Mouse (Mus musculus): ENCODE measurements around the gene Slc24a4. TPM values are rescaled to one million over a fixed set of nuclear protein-coding genes. Genes with fewer than 3 reads are reported as not detected.
"Not testable (repeated sequence)": the region's sequence is repeated elsewhere in the genome, so short reads cannot be mapped to it uniquely, and the experiment has no call there.

Gene Slc24a4
- polyA plus RNA-seq, 1 experiment: not detected

DNA sequence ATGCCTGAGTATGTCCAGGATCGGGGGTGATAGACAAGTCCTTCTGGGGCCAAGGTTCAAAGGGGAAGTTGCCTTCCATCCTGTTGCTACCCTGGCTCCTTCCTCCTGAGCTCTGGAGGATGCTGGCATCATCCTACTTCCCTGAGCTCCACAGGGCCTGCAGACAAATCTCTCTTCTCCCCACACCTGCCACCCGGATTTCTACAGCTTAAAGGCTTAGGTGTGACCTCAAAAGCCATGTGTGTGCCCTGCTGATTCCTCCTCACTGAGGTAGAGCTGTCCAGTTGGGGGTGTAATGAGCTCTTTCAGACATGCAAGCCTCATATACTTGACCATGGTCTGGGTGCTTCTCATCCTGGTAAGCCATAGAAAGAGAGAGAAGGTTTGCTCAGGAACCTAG is 82.3 kb downstream of the Slc24a4 start:
- no peak for TF ChIP-seq POLR2A (IDR thresholded peaks at IDR 0.05; ENCODE audit: insufficient read depth, low read length)
- no peak for TF ChIP-seq EP300 (IDR thresholded peaks at IDR 0.05; ENCODE audit: insufficient read depth, low read depth, low read length)
- no peak for TF ChIP-seq CTCF (IDR thresholded peaks at IDR 0.05; ENCODE audit: low read depth, low read length)
- H3K4me1 ChIP-seq (ENCODE audit: control insufficient read depth, insufficient read depth, low read length): no peaks in the 10 kb centered on the region

GRCm38 (mm10) chr12:102223404-102223803 is 94.9 kb downstream of the Slc24a4 start:
- no peak overlapping the region for H3K9ac ChIP-seq (ENCODE audit: low read depth, poor library complexity, severe bottlenecking)
- no peaks in the 10 kb centered on the region for H3K36me3 ChIP-seq (ENCODE audit: control insufficient read depth, insufficient read depth, low read length, poor library complexity, severe bottlenecking)
- no peaks in the 10 kb centered on the region for H3K9me3 ChIP-seq (replicated peaks; ENCODE audit: control insufficient read depth, insufficient read depth, low read length, poor library complexity, severe bottlenecking)
- TF ChIP-seq CTCF (IDR thresholded peaks at IDR 0.05; ENCODE audit: low read depth, low read length) (no peak), EP300 (IDR thresholded peaks at IDR 0.05; ENCODE audit: insufficient read depth, low read depth, low read length) (no peak), POLR2A (IDR thresholded peaks at IDR 0.05; ENCODE audit: insufficient read depth, low read length) (no peak)
- H3K27ac ChIP-seq (ENCODE audit: insufficient read depth, low read length): no peak overlapping the region
- no peaks in the 10 kb centered on the region for H3K27me3 ChIP-seq (ENCODE audit: control insufficient read depth, insufficient read depth, low read length, poor library complexity, severe bottlenecking)
- H3K4me1 ChIP-seq (ENCODE audit: control insufficient read depth, insufficient read depth, low read length): no peaks in the 10 kb centered on the region
- no peak overlapping the region for H3K4me3 ChIP-seq (ENCODE audit: low read depth, low read length)

More for the DNA sequence above, 82.3 kb downstream of the Slc24a4 start:
- H3K36me3 ChIP-seq (ENCODE audit: control insufficient read depth, insufficient read depth, low read length, poor library complexity, severe bottlenecking): no peaks in the 10 kb centered on the region
- H3K4me3 ChIP-seq (ENCODE audit: low read depth, low read length): no peak overlapping the region
- no peak overlapping the region for H3K27ac ChIP-seq (ENCODE audit: insufficient read depth, low read length)
- H3K27me3 ChIP-seq (ENCODE audit: control insufficient read depth, insufficient read depth, low read length, poor library complexity, severe bottlenecking): 0 out of 2 replicates have a peak, but pooled peaks cover 2% of the 10 kb centered on the region
- H3K9me3 ChIP-seq (replicated peaks; ENCODE audit: control insufficient read depth, insufficient read depth, low read length, poor library complexity, severe bottlenecking): no peaks in the 10 kb centered on the region
- no peak overlapping the region for H3K9ac ChIP-seq (ENCODE audit: low read depth, poor library complexity, severe bottlenecking)

DNA sequence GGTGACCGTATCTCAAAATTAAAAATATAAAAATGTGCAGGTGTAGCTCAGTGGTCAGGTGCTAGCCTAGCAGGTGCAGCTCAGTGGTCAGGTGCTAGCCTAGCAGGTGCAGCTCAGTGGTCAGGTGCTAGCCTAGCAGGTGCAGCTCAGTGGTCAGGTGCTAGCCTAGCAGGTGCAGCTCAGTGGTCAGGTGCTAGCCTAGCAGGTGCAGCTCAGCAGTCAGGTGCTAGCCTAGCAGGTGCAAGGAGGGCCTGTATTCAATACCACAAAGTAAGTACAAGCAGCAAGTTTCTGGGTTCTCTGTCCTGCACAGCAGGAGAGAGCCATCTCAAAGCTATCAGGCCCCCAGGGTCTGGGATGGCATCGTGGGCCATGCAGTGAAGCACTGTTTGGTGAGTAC is 95.6 kb downstream of the Slc24a4 start:
- H3K36me3 ChIP-seq (ENCODE audit: control insufficient read depth, insufficient read depth, low read length, poor library complexity, severe bottlenecking); H3K9ac ChIP-seq (ENCODE audit: low read depth, poor library complexity, severe bottlenecking); H3K4me1 ChIP-seq (ENCODE audit: control insufficient read depth, insufficient read depth, low read length); H3K27ac ChIP-seq (ENCODE audit: insufficient read depth, low read length); H3K27me3 ChIP-seq (ENCODE audit: control insufficient read depth, insufficient read depth, low read length, poor library complexity, severe bottlenecking); H3K9me3 ChIP-seq (replicated peaks; ENCODE audit: control insufficient read depth, insufficient read depth, low read length, poor library complexity, severe bottlenecking); H3K4me3 ChIP-seq (ENCODE audit: low read depth, low read length): not testable (repeated sequence)

DNA sequence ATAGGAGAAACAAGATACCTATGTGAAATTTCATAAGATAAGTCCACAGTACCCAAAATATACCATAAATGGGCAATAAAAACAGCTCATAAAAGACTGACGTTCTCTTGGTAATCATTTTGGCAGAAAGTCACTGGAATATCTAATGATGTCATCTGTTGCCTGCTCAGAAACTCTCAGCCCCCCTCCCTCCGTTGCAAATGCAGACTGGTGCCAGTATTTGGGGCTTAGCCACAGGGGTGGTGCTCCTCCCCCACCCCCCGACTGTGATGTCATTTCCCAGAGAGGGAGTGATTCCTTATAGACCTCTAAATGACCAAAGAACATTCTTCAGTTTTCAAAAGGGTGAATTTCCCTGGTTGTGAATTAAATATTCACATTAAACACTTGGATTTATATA is 96.6 kb downstream of the Slc24a4 start:
- Histone ChIP-seq H3K4me3 (ENCODE audit: low read depth, low read length) (no peak overlapping the region), H3K9ac (ENCODE audit: low read depth, poor library complexity, severe bottlenecking) (no peak overlapping the region), H3K36me3 (ENCODE audit: control insufficient read depth, insufficient read depth, low read length, poor library complexity, severe bottlenecking) (no peaks in the 10 kb centered on the region), H3K4me1 (ENCODE audit: control insufficient read depth, insufficient read depth, low read length) (no peaks in the 10 kb centered on the region), H3K27ac (ENCODE audit: insufficient read depth, low read length) (no peak overlapping the region), H3K27me3 (ENCODE audit: control insufficient read depth, insufficient read depth, low read length, poor library complexity, severe bottlenecking) (no peaks in the 10 kb centered on the region), H3K9me3 (replicated peaks; ENCODE audit: control insufficient read depth, insufficient read depth, low read length, poor library complexity, severe bottlenecking) (no peaks in the 10 kb centered on the region)
- TF ChIP-seq EP300 (IDR thresholded peaks at IDR 0.05; ENCODE audit: insufficient read depth, low read depth, low read length) (no peak), POLR2A (IDR thresholded peaks at IDR 0.05; ENCODE audit: insufficient read depth, low read length) (no peak), CTCF (IDR thresholded peaks at IDR 0.05; ENCODE audit: low read depth, low read length) (no peak)

DNA sequence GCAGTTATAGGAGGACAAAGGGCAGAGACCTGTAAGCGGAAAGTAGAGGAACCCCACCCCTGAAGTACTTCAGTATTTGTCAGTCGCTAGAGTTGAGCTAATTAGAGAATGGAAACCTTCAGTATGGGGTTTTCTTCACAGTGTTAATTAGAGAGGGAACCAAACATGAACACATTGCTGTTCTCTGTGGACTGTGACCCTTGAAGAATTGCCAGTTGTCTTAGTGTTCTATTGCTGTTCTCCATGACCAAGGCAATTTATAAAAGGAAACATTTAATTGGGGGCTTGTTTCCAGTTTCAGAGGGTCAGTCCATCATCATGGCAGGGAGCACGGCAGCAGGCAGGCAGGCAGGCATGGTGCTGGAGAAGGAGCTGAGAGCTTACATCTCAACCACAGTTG is 107.0 kb downstream of the Slc24a4 start:
- Histone ChIP-seq H3K27ac (ENCODE audit: insufficient read depth, low read length) (no peak overlapping the region), H3K4me3 (ENCODE audit: low read depth, low read length) (no peak overlapping the region), H3K4me1 (ENCODE audit: control insufficient read depth, insufficient read depth, low read length) (no peaks in the 10 kb centered on the region), H3K36me3 (ENCODE audit: control insufficient read depth, insufficient read depth, low read length, poor library complexity, severe bottlenecking) (no peaks in the 10 kb centered on the region), H3K9ac (ENCODE audit: low read depth, poor library complexity, severe bottlenecking) (no peak overlapping the region), H3K27me3 (ENCODE audit: control insufficient read depth, insufficient read depth, low read length, poor library complexity, severe bottlenecking) (no peaks in the 10 kb centered on the region), H3K9me3 (replicated peaks; ENCODE audit: control insufficient read depth, insufficient read depth, low read length, poor library complexity, severe bottlenecking) (no peaks in the 10 kb centered on the region)
- TF ChIP-seq EP300 (IDR thresholded peaks at IDR 0.05; ENCODE audit: insufficient read depth, low read depth, low read length): no peak
- TF ChIP-seq CTCF (IDR thresholded peaks at IDR 0.05; ENCODE audit: low read depth, low read length): no peak
- no peak for TF ChIP-seq POLR2A (IDR thresholded peaks at IDR 0.05; ENCODE audit: insufficient read depth, low read length)

DNA sequence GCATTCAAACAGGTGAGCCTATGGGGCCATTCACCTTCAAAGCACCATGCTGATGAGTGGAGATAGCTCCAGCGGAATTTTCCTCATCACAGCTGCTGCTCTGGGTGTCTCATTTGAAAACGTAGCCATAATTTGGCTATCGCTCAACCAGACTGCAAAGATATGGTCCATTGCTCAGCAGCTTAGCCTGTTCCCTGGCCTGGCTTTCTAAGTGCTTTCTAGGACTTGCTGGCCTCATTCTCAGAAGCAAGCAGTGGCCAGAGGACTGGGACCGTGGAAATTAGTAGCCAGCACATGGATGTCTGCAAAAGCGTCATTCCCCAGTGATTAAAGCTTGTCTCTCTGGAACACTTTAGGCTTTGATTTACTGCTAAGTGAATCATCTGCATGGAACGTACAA is 107.8 kb downstream of the Slc24a4 start:
- H3K9ac ChIP-seq (ENCODE audit: low read depth, poor library complexity, severe bottlenecking): no peak overlapping the region
- H3K27ac ChIP-seq (ENCODE audit: insufficient read depth, low read length): no peak overlapping the region
- no peaks in the 10 kb centered on the region for H3K36me3 ChIP-seq (ENCODE audit: control insufficient read depth, insufficient read depth, low read length, poor library complexity, severe bottlenecking)
- TF ChIP-seq POLR2A (IDR thresholded peaks at IDR 0.05; ENCODE audit: insufficient read depth, low read length) (no peak), EP300 (IDR thresholded peaks at IDR 0.05; ENCODE audit: insufficient read depth, low read depth, low read length) (no peak), CTCF (IDR thresholded peaks at IDR 0.05; ENCODE audit: low read depth, low read length) (no peak)
- H3K4me3 ChIP-seq (ENCODE audit: low read depth, low read length): no peak overlapping the region
- no peaks in the 10 kb centered on the region for H3K4me1 ChIP-seq (ENCODE audit: control insufficient read depth, insufficient read depth, low read length)
- H3K27me3 ChIP-seq (ENCODE audit: control insufficient read depth, insufficient read depth, low read length, poor library complexity, severe bottlenecking): no peaks in the 10 kb centered on the region
- no peaks in the 10 kb centered on the region for H3K9me3 ChIP-seq (replicated peaks; ENCODE audit: control insufficient read depth, insufficient read depth, low read length, poor library complexity, severe bottlenecking)
